Mouse (Mus musculus) fat pad, adult 2 months (tissue): ENCODE results near the gene Sh3pxd2a.

Source experiments
- DNase-seq: peaks from one replicate; pipeline ENCODE4 v3.0.0-alpha.2; 2011; ENCODE audit warnings: low read depth, low spot score; ENCODE audit errors: extremely low read depth

Sh3pxd2a gene

GRCm38 (mm10) chr19:47315091-47315916 is 148.9 kb downstream of the Sh3pxd2a start:
- DNase-seq, result no peak

GRCm38 (mm10) chr19:47314076-47314941 is 149.9 kb downstream of the Sh3pxd2a start:
- DNase-seq, result no peak

- no peak for DNase-seq
These were observed 150.7 kb downstream of the Sh3pxd2a start for GRCm38 (mm10) chr19:47313387-47314075.

GRCm38 (mm10) chr19:47311162-47311561 is 153.0 kb downstream of the Sh3pxd2a start:
- peak; percentile 90 for DNase-seq

- no peak for DNase-seq
These were observed 154.4 kb downstream of the Sh3pxd2a start for GRCm38 (mm10) chr19:47309824-47310223.

GRCm38 (mm10) chr19:47306917-47307315 is 157.3 kb downstream of the Sh3pxd2a start:
- peak; percentile 100 for DNase-seq

- DNase-seq, result no peak
These were observed 157.9 kb downstream of the Sh3pxd2a start for GRCm38 (mm10) chr19:47306128-47306916.

- no peak for DNase-seq
These were observed 158.8 kb downstream of the Sh3pxd2a start for GRCm38 (mm10) chr19:47305401-47305800.

GRCm38 (mm10) chr19:47304170-47304745 is 159.9 kb downstream of the Sh3pxd2a start:
- DNase-seq, result no peak

- DNase-seq, result no peak
These were observed 161.1 kb downstream of the Sh3pxd2a start for GRCm38 (mm10) chr19:47303128-47303527.

- peak; percentile 97 for DNase-seq
These were observed 161.9 kb downstream of the Sh3pxd2a start for GRCm38 (mm10) chr19:47302191-47302852.

- no peak for DNase-seq
These were observed 162.7 kb downstream of the Sh3pxd2a start for GRCm38 (mm10) chr19:47301303-47302190.

- DNase-seq, result no peak
These were observed 166.1 kb downstream of the Sh3pxd2a start for GRCm38 (mm10) chr19:47298100-47298499.

- no peak for DNase-seq
These were observed 171.7 kb downstream of the Sh3pxd2a start for GRCm38 (mm10) chr19:47292451-47292951.

GRCm38 (mm10) chr19:47291307-47292080 is 172.7 kb downstream of the Sh3pxd2a start:
- no peak for DNase-seq

GRCm38 (mm10) chr19:47286886-47287450 is 177.2 kb downstream of the Sh3pxd2a start:
- DNase-seq, result no peak

GRCm38 (mm10) chr19:47285581-47285980 is 178.6 kb downstream of the Sh3pxd2a start:
- DNase-seq, result no peak
